Mouse (Mus musculus) retina, adult 2 months (tissue): ENCODE measurements around the gene Gpr153.

Experiments
- DNase-seq: peaks from one replicate; pipeline ENCODE4 v3.0.0-alpha.2; 2012; ENCODE audit warnings: low read depth, low spot score

Gpr153 gene

GRCm38 (mm10) chr4:152315498-152316213, 41.6 kb downstream of the Gpr153 start:
- DNase-seq = no peak

- no peak for DNase-seq
These were observed 43.6 kb downstream of the Gpr153 start for GRCm38 (mm10) chr4:152317631-152318033.

GRCm38 (mm10) chr4:152318517-152319234, 44.6 kb downstream of the Gpr153 start, which contains the start of gene Rnf207:
Rnf207 (minus strand) TSS chr4:152318993.
- DNase-seq = no peak

- DNase-seq = no peak
These were observed 47.4 kb downstream of the Gpr153 start for GRCm38 (mm10) chr4:152321464-152321863.

DNA sequence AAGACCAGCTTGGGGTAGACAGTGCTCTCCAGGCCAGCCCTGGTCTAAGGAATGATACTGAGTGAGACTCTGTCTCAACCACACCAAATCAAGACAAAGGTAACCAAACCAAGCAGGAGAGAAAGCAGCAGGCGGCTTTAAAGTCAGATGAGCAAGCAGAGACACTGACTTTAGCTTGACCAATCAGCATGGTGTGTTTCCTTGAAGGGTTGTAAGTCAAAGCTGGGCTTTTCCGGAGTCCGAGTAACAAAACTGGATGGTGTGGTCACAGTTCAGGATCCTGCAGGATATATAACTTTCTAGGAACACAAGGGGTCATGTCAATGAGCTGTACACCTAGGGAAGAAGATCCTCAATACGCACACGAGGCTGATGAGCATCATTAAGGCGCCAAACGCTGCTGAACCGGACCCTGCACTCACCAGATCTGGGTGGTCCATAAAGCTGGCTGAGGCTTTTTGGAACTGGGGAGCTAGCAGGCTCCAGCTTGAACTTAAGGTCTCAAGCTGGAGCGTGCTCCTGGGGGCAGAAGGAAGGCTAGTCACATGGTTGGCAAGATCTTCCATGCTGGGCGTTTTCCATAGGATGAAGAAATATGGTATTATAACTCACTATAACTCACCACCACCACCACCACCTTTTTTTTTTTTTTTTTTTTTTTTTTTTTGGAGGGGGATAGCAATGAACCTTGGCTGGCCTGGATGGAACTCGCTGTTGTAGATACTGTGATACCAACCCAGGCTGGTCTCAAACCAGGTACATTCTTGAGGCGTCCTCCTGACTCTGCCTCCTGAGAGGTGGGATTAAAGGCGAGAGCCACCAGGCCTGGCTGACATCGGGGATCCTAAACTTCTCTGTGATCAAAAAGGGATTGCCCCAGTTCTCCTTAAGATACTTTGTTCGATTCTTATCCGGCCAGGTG, 50.9 kb downstream of the Gpr153 start:
- DNase-seq = no peak

- DNase-seq = peak; percentile 94
These were observed 51.8 kb downstream of the Gpr153 start, which contains the start of gene Rpl22 for GRCm38 (mm10) chr4:152325574-152326411. Rpl22 (plus strand) TSS chr4:152325742.

DNA sequence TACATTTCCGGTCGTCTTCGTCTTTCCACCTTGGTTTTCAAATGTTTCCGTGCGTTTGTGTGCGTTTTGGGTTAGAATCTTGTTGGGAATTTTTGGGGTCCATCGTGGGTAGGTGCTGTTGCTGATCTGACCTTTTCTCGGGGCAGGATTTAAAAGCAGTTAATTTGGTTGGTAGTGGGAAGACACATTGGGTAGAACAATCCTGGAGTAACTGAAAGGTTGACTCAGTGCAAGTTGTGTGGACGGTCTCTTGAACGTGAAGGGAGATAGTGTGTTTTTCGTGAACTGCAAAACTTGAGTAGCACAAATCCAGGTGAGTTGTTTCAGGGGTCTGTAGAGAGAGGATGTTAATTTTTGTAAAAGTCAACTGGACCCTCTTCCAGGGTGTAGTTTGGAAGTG, 52.5 kb downstream of the Gpr153 start:
- DNase-seq = no peak

DNA sequence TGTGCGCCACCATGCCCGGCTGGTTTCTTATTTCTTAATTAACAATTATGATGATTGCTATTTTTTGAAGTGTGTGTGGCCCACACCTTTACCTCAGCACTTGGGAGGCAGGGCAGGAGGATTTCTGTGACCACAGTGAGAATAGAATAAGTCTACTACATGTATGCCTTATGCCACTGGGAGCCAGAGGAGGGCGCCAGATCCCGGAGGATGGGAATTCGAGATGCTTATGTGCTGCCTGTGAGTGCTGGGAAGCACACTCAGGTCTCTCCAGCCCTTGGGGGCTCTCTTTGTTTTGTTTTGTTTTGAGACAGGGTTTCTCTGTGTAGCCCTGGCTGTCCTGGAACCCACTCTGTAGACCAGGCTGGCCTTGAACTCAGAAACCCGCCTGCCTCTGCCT, 54.7 kb downstream of the Gpr153 start:
- DNase-seq = no peak

- peak; percentile 61 for DNase-seq
These were observed 58.9 kb downstream of the Gpr153 start for GRCm38 (mm10) chr4:152332952-152333351.

DNA sequence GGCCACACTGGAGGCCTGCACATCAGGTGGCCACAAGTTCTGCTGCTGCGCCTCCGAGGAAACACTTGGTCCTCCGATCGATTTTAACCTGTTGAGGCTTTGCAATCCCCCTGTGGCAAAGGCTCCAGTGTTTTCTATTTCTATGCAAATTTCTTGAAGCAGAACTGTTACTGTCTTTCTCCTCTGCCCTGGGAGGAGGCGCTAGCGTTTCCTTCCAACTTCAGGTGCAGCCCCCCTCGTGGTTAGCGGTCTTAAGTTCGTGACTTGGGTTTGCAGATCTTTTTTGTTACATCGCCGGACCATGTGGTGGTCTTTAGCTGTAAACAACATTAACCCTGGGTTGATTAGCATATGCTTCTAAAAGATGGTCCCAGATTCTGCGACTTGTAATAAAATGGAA, 59.6 kb downstream of the Gpr153 start:
- no peak for DNase-seq
